Mouse (Mus musculus): Measurements from ENCODE around the gene Usp2.

- TF ChIP-seq CTCF (conservative IDR thresholded peaks at IDR 0.05; ENCODE audit: low read length) (no peak), POU5F1 (IDR thresholded peaks at IDR 0.05; ENCODE audit: borderline replicate concordance, low read length) (no peak)
Observed at GRCm38 (mm10) chr9:44108269-44109055, 41.6 kb downstream of the Usp2 start.
